Mouse (Mus musculus): ENCODE data around the gene Mgat5.

GRCm38 (mm10) chr1:127422565-127422964 is 217.8 kb downstream of the Mgat5 start:
- TF ChIP-seq POLR2A (IDR thresholded peaks at IDR 0.05; ENCODE audit: insufficient read length, low read depth) (no peak), POLR2AphosphoS2 (IDR thresholded peaks at IDR 0.05; ENCODE audit: insufficient read length, low read depth) (no peak)
